Mouse (Mus musculus) myocyte (in vitro differentiated cells): ENCODE results near the gene Mvb12b. TPM values are rescaled to one million over a fixed set of nuclear protein-coding genes. Genes with fewer than 3 reads are reported as not detected.

Source experiments
- H3K27me3 ChIP-seq: one replicate; pipeline ENCODE4 v1.6.1; 2011; ENCODE audit not compliant: control insufficient read depth, insufficient read depth, insufficient read length
- H3K36me3 ChIP-seq: one replicate; pipeline ENCODE4 v1.6.1; 2011; ENCODE audit not compliant: control insufficient read depth, insufficient read depth
- H3K4me2 ChIP-seq: one replicate; pipeline ENCODE4 v1.6.1; 2011; ENCODE audit warnings: low read depth, control low read depth
- H3K4me3 ChIP-seq: one replicate; pipeline ENCODE4 v1.5.1; 2011; ENCODE audit warnings: mild to moderate bottlenecking, control low read depth, moderate library complexity
- H3K79me2 ChIP-seq: one replicate; pipeline ENCODE4 v1.6.1; 2011; ENCODE audit not compliant: control insufficient read depth, insufficient read depth
- H3ac ChIP-seq: one replicate; pipeline ENCODE4 v1.6.1; 2011; ENCODE audit not compliant: control insufficient read depth, insufficient read length
- CEBPB ChIP-seq: IDR thresholded peaks from 2 replicates; pipeline ENCODE4 v1.6.1; 2011; ENCODE audit warnings: mild to moderate bottlenecking, moderate library complexity; ENCODE audit not compliant: poor library complexity, insufficient read depth, severe bottlenecking
- E2F4 ChIP-seq: IDR thresholded peaks from one replicate; pipeline ENCODE4 v1.6.1; 2011; ENCODE audit warnings: mild to moderate bottlenecking, control low read depth, moderate library complexity; ENCODE audit not compliant: insufficient read depth
- MAX ChIP-seq: IDR thresholded peaks from one replicate; pipeline ENCODE4 v1.6.1; 2011; ENCODE audit warnings: low read depth, mild to moderate bottlenecking, control low read depth
- MYOD1 ChIP-seq, 3 experiments: IDR thresholded peaks; one replicate each; pipeline ENCODE4 v1.6.1; 2011; ENCODE audit warnings: control low read depth in 2 of 3, low read depth in 2 of 3, mild to moderate bottlenecking in 2 of 3, moderate library complexity in 1 of 3; ENCODE audit not compliant: insufficient read length in 2 of 3, control insufficient read depth in 1 of 3
- MYOG ChIP-seq, 3 experiments: IDR thresholded peaks; one replicate each; pipeline ENCODE4 v1.6.1; 2011; ENCODE audit warnings: control low read depth in 2 of 3, low read depth in 2 of 3, mild to moderate bottlenecking in 2 of 3; ENCODE audit not compliant: insufficient read length in 2 of 3, control insufficient read depth in 1 of 3, insufficient read depth in 1 of 3
- POLR2A ChIP-seq: IDR thresholded peaks from one replicate; pipeline ENCODE4 v1.6.1; 2011; ENCODE audit warnings: low read depth, mild to moderate bottlenecking, control low read depth, moderate library complexity; ENCODE audit not compliant: insufficient read length
- POLR2AphosphoS2 ChIP-seq: IDR thresholded peaks from one replicate; pipeline ENCODE4 v1.6.1; 2011; ENCODE audit warnings: low read depth, control low read depth; ENCODE audit not compliant: insufficient read length
- REST ChIP-seq: IDR thresholded peaks from one replicate; pipeline ENCODE4 v1.6.1; 2011; ENCODE audit warnings: mild to moderate bottlenecking, control low read depth, moderate library complexity; ENCODE audit not compliant: insufficient read depth, insufficient read length
- SRF ChIP-seq: IDR thresholded peaks from one replicate; pipeline ENCODE4 v1.6.1; 2011; ENCODE audit warnings: low read depth; ENCODE audit not compliant: control insufficient read depth, insufficient read length
- TCF12 ChIP-seq: IDR thresholded peaks from one replicate; pipeline ENCODE4 v1.6.1; 2011; ENCODE audit warnings: mild to moderate bottlenecking, control low read depth; ENCODE audit not compliant: poor library complexity, insufficient read depth, severe bottlenecking
- TCF3 ChIP-seq: IDR thresholded peaks from one replicate; pipeline ENCODE4 v1.6.1; 2011; ENCODE audit warnings: low read depth, control low read depth; ENCODE audit not compliant: insufficient read length
- USF1 ChIP-seq: IDR thresholded peaks from one replicate; pipeline ENCODE4 v1.6.1; 2011; ENCODE audit warnings: low read depth, mild to moderate bottlenecking, control low read depth, moderate library complexity
- polyA plus RNA-seq: library from polyadenylated mRNA; unstranded; fragments of >200 nt; fragmentation: generic; extraction: Trizol; gene quantifications from one replicate; pipeline ENCODE4 v1.2.1, GENCODE M21; 2012; ENCODE audit warnings: missing spikeins

Gene Mvb12b
- polyA plus RNA-seq, 1 experiment = 14.5 TPM

DNA sequence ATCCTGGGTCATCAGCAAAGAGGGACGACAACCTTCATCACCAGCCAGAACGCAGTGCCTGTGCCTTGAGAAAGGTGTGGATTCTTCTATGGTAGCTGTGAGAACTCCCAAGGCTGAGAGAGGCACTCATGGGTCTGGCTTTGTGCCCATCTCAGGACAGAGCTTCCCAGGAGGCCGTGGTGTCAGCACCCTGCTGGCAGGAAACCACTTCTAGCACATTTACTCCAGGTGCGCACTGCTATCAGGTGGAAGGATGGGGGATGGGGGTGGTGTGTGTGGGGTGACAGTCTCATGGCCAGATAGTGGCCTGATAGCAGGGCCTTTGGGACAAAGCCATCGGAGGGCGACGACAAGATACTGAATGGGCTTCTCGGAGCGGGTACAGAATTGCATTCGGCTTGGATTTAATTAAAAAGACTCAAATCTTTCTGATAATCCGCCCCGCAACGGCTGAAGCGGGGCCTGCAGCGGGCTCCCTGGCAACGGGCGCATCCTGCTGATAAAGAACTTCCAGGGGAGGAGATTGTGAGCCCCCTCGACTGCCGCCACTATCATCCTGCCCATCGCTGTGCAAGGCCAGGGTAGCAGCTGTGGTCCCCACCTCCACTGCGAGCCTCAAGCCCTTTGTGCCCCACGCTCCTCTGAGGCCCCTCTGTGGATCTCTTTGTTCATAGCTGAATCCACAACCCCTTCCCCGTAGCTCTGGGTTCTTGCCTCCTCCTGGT is 198.4 kb downstream of the Mvb12b start:
- no peaks in the 10 kb centered on the region for H3K79me2 ChIP-seq
- no peak overlapping the region for H3K4me2 ChIP-seq
- H3K4me3 ChIP-seq = no peak overlapping the region
- peaks cover 15% of the 10 kb centered on the region for H3K27me3 ChIP-seq
- TF ChIP-seq E2F4 = no peak
- TF ChIP-seq TCF3 = no peak
- TF ChIP-seq TCF12 = no peak
- TF ChIP-seq POLR2AphosphoS2 = no peak
- TF ChIP-seq REST = no peak
- TF ChIP-seq CEBPB = no peak
- TF ChIP-seq POLR2A = no peak
- TF ChIP-seq MYOG (IDR thresholded peaks at IDR 0.05; ENCODE audit: control insufficient read depth in 1 of 3, insufficient read depth in 1 of 3, insufficient read length in 2 of 3, low read depth in 2 of 3) = no peak
- TF ChIP-seq USF1 = no peak
- no peak for TF ChIP-seq SRF
- TF ChIP-seq MAX = no peak
- TF ChIP-seq MYOD1 (IDR thresholded peaks at IDR 0.05; ENCODE audit: control insufficient read depth in 1 of 3, insufficient read length in 2 of 3, low read depth in 2 of 3) = no peak
- H3K36me3 ChIP-seq = no peaks in the 10 kb centered on the region
- H3ac ChIP-seq = no peak overlapping the region

DNA sequence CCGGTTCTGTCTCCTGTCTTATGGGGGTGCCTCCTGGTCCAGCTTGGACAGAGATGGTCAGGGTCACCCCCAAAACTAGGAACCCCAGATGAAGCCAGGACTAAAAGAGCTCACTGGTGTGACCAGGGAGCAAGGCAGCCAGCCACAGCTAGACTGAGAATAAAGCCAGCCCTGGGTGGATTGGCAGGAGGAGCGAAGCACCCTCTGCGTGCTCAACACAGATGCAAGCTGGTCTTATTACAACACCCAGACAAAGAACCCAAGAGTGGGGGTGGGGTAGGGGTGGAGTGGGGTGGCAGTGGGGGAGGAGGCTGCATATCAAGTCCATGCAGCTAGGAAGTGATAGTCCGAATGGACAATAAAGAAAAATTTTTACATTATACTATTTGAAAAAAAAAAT is 204.2 kb downstream of the Mvb12b start:
- Histone ChIP-seq H3K36me3 (no peaks in the 10 kb centered on the region), H3K4me2 (no peak overlapping the region)

DNA sequence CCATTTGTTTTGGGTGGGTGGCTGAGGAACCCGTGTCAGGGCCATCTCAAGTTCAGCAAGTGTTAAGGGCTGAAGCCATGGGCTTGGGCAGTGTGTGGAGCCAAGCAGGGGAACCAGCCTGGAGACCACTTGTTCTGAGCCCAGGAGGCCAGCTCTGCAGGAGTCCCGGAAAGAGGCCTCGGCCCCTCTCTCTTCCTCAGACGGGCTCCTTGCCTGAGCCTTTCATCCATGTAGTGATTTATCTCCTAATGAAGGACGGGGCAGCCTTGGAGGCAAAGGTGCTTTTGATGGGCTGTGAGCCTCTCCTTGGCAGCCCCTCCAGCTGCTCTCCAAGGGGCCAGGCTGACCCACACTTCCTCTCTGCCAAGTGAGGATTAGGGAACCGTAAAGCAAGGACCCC is 204.7 kb downstream of the Mvb12b start:
- Histone ChIP-seq H3K4me3 (no peak overlapping the region), H3K36me3 (no peaks in the 10 kb centered on the region), H3K27me3 (peaks cover 40% of the 10 kb centered on the region), H3ac (no peak overlapping the region), H3K79me2 (no peaks in the 10 kb centered on the region), H3K4me2 (no peak overlapping the region)
- no peak for TF ChIP-seq USF1
- no peak for TF ChIP-seq SRF
- no peak for TF ChIP-seq POLR2A
- TF ChIP-seq CEBPB = no peak
- TF ChIP-seq MYOD1 (IDR thresholded peaks at IDR 0.05; ENCODE audit: control insufficient read depth in 1 of 3, insufficient read length in 2 of 3, low read depth in 2 of 3) = no peak
- no peak for TF ChIP-seq TCF12
- no peak for TF ChIP-seq MYOG (IDR thresholded peaks at IDR 0.05; ENCODE audit: control insufficient read depth in 1 of 3, insufficient read depth in 1 of 3, insufficient read length in 2 of 3, low read depth in 2 of 3)
- TF ChIP-seq E2F4 = no peak
- no peak for TF ChIP-seq POLR2AphosphoS2
- no peak for TF ChIP-seq TCF3

More for the DNA sequence above, 204.2 kb downstream of the Mvb12b start:
- no peak overlapping the region for H3ac ChIP-seq
- TF ChIP-seq E2F4 (no peak), TCF12 (no peak), POLR2A (no peak), TCF3 (no peak), REST (no peak), POLR2AphosphoS2 (no peak), USF1 (no peak)
- no peak overlapping the region for H3K4me3 ChIP-seq
- no peaks in the 10 kb centered on the region for H3K79me2 ChIP-seq
- peaks cover 40% of the 10 kb centered on the region for H3K27me3 ChIP-seq

DNA sequence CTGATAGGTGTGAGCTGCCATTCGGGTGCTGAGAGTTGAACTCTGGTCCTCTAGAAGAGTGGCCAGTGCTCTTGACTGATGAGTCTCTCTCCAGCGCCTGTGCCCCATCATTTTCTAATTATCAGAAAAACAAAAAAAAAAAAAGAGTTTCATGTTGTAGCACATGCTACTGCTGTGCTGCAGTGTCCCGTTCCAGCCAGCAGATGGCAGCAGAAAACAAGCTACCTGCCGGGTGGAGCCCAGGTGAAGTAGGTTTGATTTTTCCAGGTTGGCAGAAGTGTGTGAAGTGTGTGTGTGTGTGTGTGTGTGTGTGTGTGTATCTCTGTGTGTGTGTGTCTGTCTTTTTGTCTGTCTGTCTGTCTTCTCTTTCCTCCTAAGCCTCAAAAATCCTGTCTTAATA is 205.5 kb downstream of the Mvb12b start:
- H3K79me2 ChIP-seq = no peaks in the 10 kb centered on the region
- TF ChIP-seq SRF = no peak
- no peak overlapping the region for H3K4me3 ChIP-seq
- peaks cover 49% of the 10 kb centered on the region for H3K27me3 ChIP-seq
- H3ac ChIP-seq = no peak overlapping the region
- no peak overlapping the region for H3K4me2 ChIP-seq
- no peaks in the 10 kb centered on the region for H3K36me3 ChIP-seq

Other genes with a start within 250 kb of the Mvb12b start
- not detected for gene Lmx1b, start 247.4 kb downstream of the Mvb12b start, polyA plus RNA-seq